Mouse (Mus musculus) erythroblast, adult 5-6 weeks (primary cell): ENCODE results near the gene Cstad. TPM values are rescaled to one million over a fixed set of nuclear protein-coding genes. Genes with fewer than 3 reads are reported as not detected.

ENCODE experiments used
- ATAC-seq: replicated peaks from 2 replicates; pipeline ENCODE4 v1.8.0; 2016; ENCODE audit warnings: moderate number of reproducible peaks, mild to moderate bottlenecking, moderate TSS enrichment, inconsistent platforms; ENCODE audit not compliant: poor library complexity, low FRiP score, severe bottlenecking
- total RNA-seq, 2 experiments: library from RNA; stranded (forward) in 1 of 2; stranded (reverse) in 1 of 2; fragments of 150-400 nt in 1 of 2; fragments of 200-764, 138-1000 nt in 1 of 2; gene quantifications; 2 replicates each; pipeline versions ENCODE4 v1.2.3 to v1.2.4; 2015 to 2017; ENCODE audit warnings: low replicate concordance in 2 of 2

The Cstad gene
- total RNA-seq, 2 experiments from 2014 or later, result not detected

GRCm38 (mm10) chr2:30656711-30657555, 62.1 kb downstream of the Cstad start:
- ATAC-seq, result no peak

GRCm38 (mm10) chr2:30657674-30658479, 63.0 kb downstream of the Cstad start:
- ATAC-seq, result no peak

- peak; percentile 70 for ATAC-seq
These were observed 63.6 kb downstream of the Cstad start for GRCm38 (mm10) chr2:30658480-30658843.

Other genes with a start within 250 kb of the Cstad start
- 5.2 and 7.3 TPM in 2 replicates for gene Sh3glb2, start 235.7 kb upstream of the Cstad start, total RNA-seq (2015; ENCODE audit: low replicate concordance)
- 7.4 and 9.3 TPM in 2 replicates for gene Sh3glb2, start 235.7 kb upstream of the Cstad start, total RNA-seq (2017; ENCODE audit: low replicate concordance)
- gene Miga2, start 230.8 kb upstream of the Cstad start, total RNA-seq (2015; ENCODE audit: low replicate concordance), result 0.84 and 1.5 TPM in 2 replicates
- gene Miga2, start 230.8 kb upstream of the Cstad start, total RNA-seq (2017; ENCODE audit: low replicate concordance), result 4.7 and 5.8 TPM in 2 replicates
- gene Dolpp1, start 202.8 kb upstream of the Cstad start, total RNA-seq (2015; ENCODE audit: low replicate concordance), result 2.3 and 3.7 TPM in 2 replicates
- gene Dolpp1, start 202.8 kb upstream of the Cstad start, total RNA-seq (2017; ENCODE audit: low replicate concordance), result 5.4 and 9.1 TPM in 2 replicates
- gene Crat, start 179.2 kb upstream of the Cstad start, total RNA-seq (2015; ENCODE audit: low replicate concordance), result 42.0 and 69.4 TPM in 2 replicates
- gene Crat, start 179.2 kb upstream of the Cstad start, total RNA-seq (2017; ENCODE audit: low replicate concordance), result 51.8 and 55.1 TPM in 2 replicates
- 121 and 149 TPM in 2 replicates for gene Ptpa, start 179.0 kb upstream of the Cstad start, total RNA-seq (2015; ENCODE audit: low replicate concordance)
- 118 and 183 TPM in 2 replicates for gene Ptpa, start 179.0 kb upstream of the Cstad start, total RNA-seq (2017; ENCODE audit: low replicate concordance)
- not detected in 2 replicates for gene Ier5l, start 120.8 kb upstream of the Cstad start, total RNA-seq (2015; ENCODE audit: low replicate concordance)
- gene Ier5l, start 120.8 kb upstream of the Cstad start, total RNA-seq (2017; ENCODE audit: low replicate concordance), result not detected in 2 replicates
- not detected in 2 replicates for gene 1700001O22Rik, start 208.6 kb downstream of the Cstad start, total RNA-seq (2015; ENCODE audit: low replicate concordance)
- not detected in 2 replicates for gene 1700001O22Rik, start 208.6 kb downstream of the Cstad start, total RNA-seq (2017; ENCODE audit: low replicate concordance)
- 2.7 TPM in 2 replicates for gene Ntmt1, start 212.8 kb downstream of the Cstad start, total RNA-seq (2015; ENCODE audit: low replicate concordance)
- gene Ntmt1, start 212.8 kb downstream of the Cstad start, total RNA-seq (2017; ENCODE audit: low replicate concordance), result 3.9 TPM in 1 of 2 replicates, not detected in the other
- gene Asb6, start 235.3 kb downstream of the Cstad start, total RNA-seq (2015; ENCODE audit: low replicate concordance), result 13.6 and 19.2 TPM in 2 replicates
- 40.6 and 42.2 TPM in 2 replicates for gene Asb6, start 235.3 kb downstream of the Cstad start, total RNA-seq (2017; ENCODE audit: low replicate concordance)
- gene Prrx2, start 239.9 kb downstream of the Cstad start, total RNA-seq (2015; ENCODE audit: low replicate concordance), result not detected in 2 replicates
- not detected in 2 replicates for gene Prrx2, start 239.9 kb downstream of the Cstad start, total RNA-seq (2017; ENCODE audit: low replicate concordance)